Mouse (Mus musculus) A20 (cell line): ENCODE measurements at regions not wholly inside any gene's neighbourhood (a gene's known extent, or its start where the extent isn't known, plus 50 kb on each side); places are given as distances from the start of the nearest gene placed in this dataset.

Source experiments
- DNase-seq: peaks from one replicate; pipeline ENCODE4 v3.0.0-alpha.2; 2011; ENCODE audit warnings: low read depth, low spot score

DNA sequence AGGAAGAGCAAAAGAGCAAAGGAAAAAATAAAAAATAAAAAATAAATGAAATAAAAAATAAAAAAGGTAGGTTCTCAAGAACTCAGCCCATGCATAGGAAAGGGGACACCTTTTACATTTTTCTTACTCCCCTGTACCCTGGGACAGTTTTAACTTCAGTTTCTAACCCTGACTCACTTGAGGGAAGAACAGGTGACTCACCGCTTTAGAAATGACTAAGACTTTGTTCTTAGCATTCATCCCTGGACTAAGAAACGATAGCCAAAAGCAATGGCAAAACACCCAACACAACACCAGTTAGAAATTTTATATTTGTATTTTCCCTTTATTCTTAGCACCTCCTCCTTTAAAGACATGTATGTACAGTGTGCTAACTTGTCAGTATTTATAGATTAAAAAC is 161.5 kb upstream of the Samsn1 start:
- no peak for DNase-seq

DNA sequence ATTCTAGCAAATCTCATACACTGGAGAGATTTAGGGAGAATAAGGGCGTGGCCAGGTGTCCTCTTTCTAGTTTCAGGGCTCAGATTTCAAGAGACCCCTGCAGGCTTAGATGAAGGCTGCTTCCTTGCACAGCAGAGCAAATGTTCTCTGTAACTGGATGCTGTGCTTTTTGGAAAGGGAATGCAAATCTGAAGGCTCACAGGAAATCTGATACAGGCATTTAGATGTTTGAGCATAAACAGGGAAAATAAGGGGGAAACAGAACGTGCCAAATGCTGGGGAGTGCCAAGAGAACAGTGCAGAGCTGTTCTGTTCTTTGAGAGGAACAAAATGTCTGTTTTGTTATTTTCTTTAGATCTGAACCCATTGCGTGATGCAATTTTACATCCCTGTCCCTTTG is 161.0 kb upstream of the Samsn1 start:
- no peak for DNase-seq

DNA sequence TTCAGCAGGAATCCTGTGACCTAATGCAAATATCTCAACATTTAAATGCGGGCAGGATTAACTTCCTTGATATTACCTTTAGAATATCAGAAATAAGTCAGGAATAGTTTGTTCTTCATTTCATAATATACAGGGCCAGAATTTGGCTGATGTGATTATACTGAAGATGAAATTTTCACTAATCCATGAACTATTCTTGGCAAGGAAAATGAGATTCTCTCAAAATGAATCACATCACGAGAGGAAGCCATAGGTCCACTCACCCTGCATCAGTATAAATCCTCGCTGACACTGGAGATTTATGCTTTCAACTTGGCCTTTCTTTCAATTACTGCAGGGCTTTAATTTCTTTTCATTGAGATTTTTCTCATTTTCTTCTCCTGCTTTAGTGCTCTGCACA is 159.5 kb upstream of the Samsn1 start:
- no peak for DNase-seq

DNA sequence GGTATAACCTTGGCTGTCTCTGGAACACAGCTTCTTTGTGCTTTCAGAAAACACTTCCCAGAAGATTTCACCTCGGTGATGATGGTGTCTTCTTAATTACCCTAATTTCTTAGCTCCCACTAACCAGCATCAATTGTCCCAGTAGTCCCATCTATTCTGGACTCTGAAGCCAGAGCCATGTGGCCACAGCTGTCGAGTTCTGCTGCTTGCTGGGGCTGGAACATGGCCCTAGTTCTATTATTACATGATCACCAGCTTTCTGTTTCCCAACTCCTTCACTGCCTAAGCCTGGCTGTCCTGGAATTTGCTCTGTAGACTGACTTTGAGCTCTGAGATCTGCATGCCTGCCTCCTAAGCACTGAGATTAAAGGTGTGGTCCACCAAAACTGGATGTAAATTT is 145.6 kb upstream of the Samsn1 start:
- no peak for DNase-seq

DNA sequence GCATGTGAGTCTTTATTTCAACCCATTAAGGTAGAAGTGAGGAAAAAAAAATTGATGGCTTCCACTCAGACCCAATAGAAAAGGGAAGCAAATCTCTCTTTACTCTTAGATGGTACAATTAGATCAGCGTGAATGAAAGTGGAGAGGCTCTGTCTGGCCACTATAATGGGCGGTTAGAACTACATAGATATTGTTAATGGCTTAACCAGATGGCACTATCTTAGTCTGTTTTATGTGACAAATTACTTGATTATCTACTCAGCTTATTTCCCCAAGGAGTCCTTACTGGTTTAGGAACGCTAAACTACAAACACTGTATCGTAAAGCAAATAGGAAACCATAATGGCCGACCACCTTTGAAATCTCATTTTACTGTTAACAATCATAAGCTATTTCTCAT is 138.8 kb upstream of the Samsn1 start:
- DNase-seq: no peak

DNA sequence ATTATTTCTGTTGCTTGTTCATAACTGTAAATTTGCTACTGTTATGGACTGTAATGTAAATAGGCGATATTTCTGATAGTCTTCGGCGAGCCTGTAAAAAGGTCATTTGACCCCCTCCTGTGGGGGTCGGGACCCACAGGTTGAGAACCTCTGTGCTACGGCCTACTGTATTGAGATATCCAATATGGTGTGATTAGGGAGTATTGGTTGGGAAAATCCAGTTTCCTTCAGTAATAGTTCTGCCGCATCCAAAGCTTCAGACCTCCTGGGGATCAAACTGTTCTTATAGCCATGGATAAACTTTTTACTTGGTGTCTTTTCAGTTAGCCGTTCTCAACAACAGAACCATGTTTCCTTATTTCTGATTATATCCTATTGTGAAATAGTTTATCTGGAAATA is 136.5 kb upstream of the Samsn1 start:
- no peak for DNase-seq

DNA sequence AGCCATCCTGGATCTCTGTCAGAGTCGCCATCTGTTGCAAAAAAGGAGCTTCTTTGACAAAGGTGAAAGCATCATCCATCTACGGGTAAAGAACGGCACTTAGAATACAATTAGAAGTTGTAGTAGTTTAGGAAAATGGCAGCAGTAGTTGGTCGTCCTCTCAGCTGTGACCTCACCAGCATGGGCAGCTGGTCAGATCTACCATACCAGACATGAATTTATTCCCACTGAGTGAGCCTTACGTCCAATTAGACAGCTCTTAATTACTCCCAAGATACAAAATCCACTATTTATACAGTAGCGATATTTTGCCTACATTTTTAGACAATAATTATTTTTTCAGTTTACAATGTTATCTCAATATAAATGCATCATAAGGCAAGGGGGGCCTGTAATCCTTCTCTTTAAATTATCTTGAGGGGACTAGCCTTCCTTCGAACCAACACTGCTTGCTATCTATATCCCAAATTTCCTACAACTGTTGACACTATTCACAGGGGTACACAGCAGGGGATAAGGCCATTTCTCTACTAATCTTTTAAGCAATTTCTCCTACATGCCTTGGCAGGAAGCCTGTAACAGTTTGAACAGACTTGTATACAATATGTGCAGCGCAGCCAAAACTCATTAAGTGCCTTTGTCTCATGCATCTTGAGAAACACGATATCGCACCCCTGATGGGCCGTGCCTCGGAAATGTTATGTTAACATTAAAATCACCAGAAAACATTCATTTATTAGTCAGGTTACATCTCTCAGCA is 131.9 kb upstream of the Samsn1 start:
- DNase-seq: no peak

DNA sequence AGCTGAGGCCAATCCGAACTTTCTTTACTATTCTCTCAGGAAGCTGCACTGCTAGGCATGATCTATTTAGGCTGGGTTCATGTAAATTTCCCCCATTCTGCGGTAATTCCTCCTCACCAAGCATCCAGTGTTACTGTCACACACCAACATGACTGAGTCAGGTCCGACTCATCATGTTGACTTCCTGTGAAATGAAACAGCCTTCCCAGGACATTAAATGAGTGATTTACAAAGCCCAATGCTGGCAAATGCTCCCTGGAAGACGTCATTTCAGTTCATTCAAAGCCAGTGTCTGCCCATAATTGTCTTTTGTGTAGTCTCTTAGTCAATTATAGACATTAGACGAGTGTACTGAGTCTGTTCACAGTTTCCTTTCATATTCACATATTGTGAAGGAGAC is 127.5 kb upstream of the Samsn1 start:
- DNase-seq: no peak

DNA sequence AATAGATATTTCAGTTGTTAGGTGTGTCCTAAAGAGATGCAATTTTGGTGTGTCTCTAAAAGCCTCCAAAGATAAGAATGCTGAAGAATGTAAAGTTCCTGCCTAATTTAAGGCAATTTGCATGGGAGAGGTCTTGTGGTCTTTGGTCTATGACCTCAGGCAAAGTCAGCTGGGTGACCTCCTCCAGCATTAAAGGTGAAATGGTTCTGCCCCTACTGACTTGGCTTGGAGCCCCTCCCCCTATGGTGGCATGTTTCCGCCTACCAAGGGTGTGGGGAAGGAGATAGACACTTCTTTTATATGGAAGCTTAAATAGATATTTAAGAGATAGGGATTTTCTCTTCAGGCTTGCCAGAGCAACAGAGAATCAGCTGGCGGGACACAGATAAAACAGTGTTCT is 111.8 kb upstream of the Samsn1 start:
- DNase-seq: no peak

DNA sequence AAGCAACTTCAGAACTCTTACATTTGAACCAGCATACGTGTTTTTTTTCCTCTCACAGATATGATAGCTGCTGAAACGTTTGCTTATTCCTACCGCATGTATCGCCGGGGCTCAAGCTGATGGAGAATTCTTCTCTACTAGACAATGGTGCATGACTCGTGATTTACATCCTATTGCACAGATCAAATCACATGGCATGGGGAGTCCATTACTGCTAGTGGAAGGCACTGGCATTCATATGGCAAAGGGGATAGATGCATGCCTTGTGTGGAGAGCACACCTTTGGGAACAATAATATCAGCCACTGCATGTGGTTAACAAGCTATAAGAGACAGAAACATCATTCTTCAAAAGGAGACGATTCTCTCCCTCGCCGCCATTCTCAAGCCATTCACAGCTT is 108.4 kb upstream of the Samsn1 start:
- DNase-seq: no peak

DNA sequence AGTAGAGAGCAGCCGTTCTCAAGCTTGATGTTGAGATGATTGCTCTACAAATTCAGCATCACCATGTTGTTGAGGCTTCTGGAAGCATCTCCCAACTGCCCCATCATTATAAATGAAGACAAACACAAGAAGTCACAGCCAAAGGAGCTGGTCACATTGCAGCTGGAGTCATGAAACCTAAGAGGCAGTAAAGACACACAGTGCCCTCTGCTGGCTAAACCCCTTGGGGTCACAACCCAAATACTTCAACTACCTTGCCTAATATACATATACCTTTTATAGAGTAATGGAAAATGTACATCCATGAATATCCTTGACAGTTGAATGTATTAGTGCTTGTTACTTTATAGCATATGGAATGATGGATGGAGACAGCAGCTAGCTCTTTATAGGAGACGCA is 107.9 kb upstream of the Samsn1 start:
- DNase-seq: peak; percentile 49

DNA sequence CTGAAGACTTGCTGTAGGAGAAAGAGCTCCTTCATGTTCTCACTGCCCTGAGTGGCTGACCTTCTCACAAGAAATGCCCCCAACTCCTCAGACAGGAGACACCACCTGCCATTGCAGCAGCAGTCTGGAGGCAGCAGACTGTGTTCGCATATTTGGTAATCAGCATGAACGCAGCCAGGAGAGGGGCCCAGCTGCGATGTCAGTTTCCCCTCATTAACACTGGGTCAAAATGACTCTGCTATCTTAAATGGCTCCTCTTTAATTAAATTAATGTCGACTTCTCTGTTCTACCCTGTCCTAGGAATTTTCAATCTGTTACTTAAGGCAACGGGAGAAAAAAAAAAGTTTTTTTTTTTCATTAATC is 100.9 kb upstream of the Samsn1 start:
- no peak for DNase-seq

DNA sequence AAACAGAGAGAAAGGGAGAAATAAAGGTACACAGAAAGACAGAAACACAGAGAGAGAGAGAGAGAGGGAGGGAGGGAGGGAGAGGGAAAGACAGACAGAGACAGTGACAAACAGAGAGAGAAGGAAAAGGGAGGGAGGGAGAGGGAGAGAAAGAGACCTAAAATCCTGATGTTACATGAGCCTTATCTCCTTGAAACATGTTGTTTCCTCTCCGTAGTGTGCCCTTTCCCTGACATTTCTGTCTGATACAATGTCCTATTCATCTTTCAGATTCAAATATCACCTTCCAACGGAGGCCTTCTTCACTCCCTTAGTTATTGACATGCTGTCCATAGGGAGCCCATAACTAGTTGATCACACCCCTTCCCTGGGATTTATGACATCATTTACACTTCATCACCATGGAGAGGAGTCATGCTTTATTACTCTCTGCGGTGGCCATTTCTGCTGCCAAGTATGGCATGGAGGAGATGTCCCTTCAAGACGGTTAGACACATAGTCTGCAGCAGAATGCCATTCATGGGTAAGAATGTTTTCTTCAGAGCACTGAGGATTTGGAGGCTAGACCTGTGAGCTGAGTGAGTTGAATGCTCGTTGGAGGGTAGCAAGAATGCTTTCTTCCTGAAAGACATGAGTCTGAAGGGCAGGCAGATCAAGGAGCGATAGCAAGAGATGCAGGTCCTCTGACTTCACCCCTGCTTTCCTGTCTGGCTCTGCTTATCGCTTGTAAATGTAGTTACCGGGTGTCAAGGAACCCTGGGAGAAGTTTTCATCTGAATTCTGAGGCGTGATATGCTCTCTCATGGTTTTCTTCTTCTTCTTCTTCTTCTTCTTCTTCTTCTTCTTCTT is 100.3 kb upstream of the Samsn1 start:
- DNase-seq: no peak

DNA sequence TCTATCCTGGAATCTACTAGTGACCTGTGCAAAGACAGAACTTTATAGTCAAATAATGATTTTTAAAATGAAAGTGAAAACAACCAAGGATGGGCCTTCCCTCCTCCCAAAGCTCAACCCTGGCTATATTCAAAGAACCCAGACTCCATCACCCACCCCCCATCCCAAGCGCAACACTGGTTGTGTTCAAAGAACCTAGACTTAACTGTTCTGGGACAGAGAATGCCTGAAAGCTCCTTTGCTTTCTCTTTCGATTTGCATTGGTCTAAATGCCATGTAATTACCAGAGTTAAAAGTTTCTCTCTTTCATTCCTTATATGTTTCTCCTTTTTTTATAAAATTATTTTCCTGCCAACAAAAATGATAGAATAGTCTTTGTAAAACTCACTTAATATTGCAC is 98.6 kb upstream of the Samsn1 start:
- DNase-seq: no peak

DNA sequence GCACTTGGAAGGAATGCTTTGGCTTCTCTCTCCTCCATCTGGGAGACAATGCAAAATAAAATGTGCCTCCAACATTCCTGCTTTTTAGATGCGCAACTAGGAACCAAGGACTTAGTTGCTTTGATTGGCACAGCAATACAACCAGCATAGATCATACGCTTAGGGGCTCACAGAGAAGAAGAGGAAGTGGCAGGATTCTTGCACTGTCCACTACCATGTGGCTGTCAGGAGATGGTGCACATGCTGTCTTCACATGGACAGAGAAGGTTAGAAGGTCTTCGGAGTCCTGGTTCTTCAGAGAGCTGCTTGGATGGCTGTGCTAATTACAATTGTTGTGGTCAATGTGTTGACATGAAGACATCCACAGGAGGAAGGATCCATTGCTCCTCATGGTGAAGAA is 88.3 kb upstream of the Samsn1 start:
- DNase-seq: no peak

DNA sequence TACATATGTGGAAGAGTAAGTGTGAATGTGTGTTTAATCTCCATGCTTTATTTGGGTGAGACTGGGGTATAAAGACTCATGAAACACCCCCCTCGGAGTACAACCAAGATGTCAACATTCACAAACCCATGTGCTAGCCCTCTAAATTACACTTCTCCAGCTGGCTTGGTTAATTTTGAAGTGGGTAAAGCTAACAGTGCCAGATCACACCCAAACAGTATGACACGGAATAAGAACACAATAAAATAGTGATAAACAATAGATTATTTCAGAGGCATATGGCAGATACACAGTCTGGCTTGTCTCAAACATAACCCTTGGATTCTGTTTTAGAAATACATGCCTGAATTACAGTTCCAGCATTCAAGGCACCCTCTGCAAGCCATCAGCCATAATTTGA is 86.4 kb upstream of the Samsn1 start:
- DNase-seq: no peak

DNA sequence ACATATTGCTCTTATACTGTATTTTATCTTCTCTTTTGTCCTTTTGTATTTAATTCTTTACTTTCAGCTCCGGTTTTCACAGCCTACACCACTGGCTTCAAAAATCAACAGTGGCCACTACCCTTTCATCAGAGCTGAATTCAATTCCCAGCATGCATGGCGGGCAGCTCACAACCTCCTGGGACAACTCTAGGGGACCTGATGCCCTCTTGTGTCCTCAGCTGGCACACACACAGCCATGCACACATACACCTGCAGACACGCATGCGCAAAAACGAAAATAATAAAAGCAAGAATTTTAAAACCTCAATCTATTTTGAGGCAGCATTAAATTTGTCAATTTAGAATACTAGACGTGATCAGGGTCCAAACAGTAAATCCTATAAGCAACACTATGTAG is 82.6 kb upstream of the Samsn1 start:
- no peak for DNase-seq

DNA sequence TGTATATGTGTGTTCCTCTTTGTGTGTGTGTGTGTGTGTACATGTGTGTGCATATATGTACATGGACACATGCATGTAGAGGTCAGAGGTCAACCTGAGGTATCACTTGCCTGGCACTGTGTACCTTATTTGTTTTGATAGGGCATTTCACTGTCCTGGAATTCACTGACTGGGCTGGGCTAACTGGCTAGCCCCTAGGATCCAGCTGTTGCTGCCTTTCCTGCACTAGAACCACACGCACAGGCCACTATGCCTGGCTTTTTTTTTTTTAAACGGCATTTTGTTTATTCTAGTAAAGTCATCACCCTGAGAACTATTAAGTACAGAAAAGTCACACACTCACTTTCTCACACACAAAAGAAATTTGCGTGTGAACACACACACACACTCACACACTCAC is 79.7 kb upstream of the Samsn1 start:
- DNase-seq: no peak

DNA sequence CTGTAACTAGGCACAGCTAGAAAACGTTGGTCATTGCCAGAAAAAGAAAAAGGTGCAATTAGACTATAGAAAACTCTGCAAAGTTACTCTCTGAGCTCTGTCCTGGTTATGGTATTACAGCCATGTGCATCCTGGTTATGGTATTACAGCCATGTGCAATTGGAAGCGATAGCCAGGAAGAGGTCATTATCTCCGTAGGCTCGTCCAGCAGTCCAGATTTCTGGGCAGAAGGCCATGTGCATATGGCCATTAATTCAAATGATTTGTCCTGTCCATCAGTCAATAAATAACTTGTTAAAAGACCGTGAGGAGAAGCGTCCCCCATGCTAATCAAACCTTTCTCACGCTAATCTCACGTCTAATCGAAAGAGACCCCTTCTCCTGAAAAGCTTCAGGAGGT is 75.7 kb upstream of the Samsn1 start:
- no peak for DNase-seq

DNA sequence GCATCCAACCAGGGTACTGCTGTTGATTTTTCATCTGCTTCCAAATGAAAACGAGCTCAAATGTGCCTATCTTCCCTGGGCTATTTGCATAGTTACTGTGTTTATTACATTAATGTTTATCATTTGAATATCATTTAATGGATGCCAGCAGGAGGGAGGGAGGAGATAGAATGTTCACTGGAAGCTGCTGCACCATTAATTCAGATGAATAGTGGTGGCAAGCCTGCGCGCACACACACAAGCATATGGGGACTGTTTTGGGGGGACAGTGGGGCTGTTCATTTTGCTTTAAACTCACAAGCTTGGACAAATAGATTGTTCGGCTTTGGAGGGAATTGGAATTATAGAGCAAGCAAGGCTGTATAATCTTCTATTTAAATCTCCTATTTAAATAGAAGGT is 74.3 kb upstream of the Samsn1 start:
- no peak for DNase-seq

DNA sequence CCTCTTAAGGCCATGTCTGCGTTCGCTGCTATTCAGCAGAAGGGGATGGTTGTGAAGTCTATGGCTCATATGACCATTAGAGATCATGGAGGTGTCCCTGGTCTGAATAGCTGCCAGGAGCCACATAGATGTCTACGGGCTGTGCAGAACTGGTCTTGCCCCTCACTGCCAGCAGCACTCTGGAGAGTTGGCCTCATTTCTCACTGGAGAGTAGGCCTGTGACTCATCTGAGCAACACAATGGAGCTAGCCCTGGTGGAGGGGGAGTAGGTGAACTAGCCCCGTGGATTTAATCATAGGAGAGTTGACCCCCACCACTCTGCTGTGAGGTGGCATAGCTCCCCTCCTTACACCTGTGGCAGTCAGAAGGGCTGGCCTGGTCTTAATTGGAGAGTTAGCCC is 63.3 kb upstream of the Samsn1 start:
- DNase-seq: no peak

DNA sequence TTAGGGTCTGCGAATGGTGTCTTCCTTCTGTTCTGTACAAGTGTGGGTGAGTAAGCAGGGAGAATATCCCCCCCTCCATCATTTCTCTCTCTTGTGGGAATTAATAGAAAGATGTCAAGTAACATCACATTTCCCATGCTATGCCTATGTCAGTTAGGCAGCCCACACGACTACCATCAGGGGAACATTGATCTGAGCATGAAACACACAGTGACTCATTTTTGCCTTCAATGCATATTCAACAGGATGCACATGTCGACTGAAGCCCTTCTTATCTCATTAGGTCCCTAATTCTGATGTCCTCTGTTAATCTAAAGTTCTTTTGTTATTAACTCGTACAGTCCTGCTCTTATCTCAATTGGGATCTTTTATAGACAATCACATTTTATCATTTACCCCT is 60.4 kb upstream of the Samsn1 start:
- DNase-seq: no peak

DNA sequence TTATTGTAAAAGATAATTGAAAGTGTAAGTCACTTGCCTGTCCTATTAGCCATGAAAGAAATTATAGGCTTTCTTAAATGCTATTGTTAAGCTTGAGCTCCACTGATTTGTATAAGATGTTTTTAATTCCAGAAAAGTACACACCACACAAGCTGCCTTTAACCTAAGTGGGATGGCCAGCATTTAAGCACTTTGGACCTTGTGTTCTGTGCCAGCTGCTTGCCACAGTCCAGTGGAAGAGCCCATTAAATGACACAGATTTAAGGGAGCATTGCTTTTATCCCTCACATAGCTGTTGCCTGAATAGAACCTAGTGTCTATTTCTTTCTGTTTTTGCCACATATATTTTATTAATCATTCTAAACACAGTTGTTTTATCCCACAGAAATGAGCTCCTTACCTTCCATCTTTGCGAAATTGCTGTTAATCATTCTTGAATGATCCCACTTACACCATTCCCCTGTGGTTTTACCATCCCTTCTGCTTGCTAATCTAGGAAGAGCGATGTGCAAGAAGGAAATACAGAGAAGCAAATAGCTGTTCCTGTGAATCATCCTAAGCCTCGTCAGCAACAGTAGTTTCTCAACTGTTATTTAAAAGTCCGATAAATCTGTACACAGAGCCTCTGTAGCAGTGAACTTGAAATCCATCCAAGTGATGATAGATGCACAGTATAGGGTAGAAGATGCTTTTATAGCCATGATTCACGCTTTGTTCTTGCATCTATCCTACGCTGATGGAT is 57.9 kb upstream of the Samsn1 start:
- no peak for DNase-seq
